Mouse (Mus musculus) layer of hippocampus, adult 2 months (tissue): Measurements from ENCODE around the gene Mpp3. TPM values are rescaled to one million over a fixed set of nuclear protein-coding genes. Genes with fewer than 3 reads are reported as not detected.

ENCODE experiments used
- DNase-seq, 2 experiments: peaks; one replicate each; pipeline ENCODE4 v3.0.0; 2022; ENCODE audit warnings: low spot score in 2 of 2
- H3K27ac ChIP-seq: fragments of 200-600 bp; 2 replicates; pipeline ENCODE4 v1.8.1; 2022
- H3K4me3 ChIP-seq: fragments of 200-600 bp; 2 replicates; pipeline ENCODE4 v1.8.1; 2022; ENCODE audit warnings: mild to moderate bottlenecking
- CTCF ChIP-seq: fragments of 200-600 bp; conservative IDR thresholded peaks from 2 replicates; pipeline ENCODE4 v1.8.1; 2022; ENCODE audit warnings: antibody characterized with exemption, mild to moderate bottlenecking, moderate library complexity
- total RNA-seq, 2 experiments: library from RNA; stranded (reverse); gene quantifications; 2 replicates each; pipeline ENCODE4 v1.2.3; 2021

Gene Mpp3
- total RNA-seq, 2 experiments from 2014 or later, result 88.3 to 94.4 TPM

DNA sequence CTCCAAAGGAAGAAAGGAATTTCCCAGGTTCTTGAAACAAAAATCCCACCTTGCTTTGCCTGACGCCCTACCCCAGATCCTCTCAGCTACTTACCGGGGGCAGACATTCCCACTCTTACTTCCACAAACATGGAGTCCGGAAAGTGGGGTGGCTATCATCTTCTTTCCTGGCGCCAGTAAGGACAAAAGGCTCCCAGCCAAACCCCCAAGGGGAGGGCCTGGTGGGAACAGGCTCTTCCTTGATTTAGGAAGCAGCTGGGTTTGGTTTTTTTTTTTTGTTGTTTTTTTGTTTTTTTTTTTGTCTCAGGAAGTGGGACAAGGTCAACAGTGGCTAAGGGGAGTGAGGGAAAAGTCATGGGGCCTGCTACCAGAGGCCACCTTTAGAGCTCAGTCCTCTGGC, 23.3 kb upstream of the Mpp3 start:
- no peak for DNase-seq
- H3K4me3 ChIP-seq, result no peak overlapping the region
- TF ChIP-seq CTCF, result no peak
- no peak overlapping the region for H3K27ac ChIP-seq

GRCm38 (mm10) chr11:102049875-102050482, 21.7 kb upstream of the Mpp3 start:
- H3K4me3 ChIP-seq, result no peak overlapping the region
- H3K27ac ChIP-seq, result no peak overlapping the region
- DNase-seq, result no peak
- TF ChIP-seq CTCF, result no peak

DNA sequence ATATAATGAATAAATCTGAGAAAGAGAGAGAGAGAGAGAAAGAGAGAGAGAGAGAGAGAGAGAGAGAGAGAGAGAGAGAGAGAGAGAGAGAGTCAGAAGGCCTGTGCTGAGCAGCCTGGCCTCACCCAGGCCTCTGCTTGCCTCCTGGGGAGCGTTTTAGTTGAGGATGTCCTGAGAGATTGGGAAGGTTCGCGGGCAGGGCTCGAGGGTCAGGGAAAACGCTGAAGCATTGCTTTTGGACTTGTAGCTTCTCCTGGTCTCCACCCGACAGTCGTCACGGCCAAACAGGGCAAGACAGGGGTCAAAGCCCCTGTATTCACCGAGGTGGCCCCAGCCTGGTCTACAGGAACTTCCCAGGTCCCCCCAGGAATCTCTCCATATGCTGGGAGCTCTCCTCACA, 18.3 kb upstream of the Mpp3 start:
- H3K27ac ChIP-seq, result no peak overlapping the region
- DNase-seq, result no peak
- TF ChIP-seq CTCF, result no peak
- H3K4me3 ChIP-seq, result no peak overlapping the region

DNA sequence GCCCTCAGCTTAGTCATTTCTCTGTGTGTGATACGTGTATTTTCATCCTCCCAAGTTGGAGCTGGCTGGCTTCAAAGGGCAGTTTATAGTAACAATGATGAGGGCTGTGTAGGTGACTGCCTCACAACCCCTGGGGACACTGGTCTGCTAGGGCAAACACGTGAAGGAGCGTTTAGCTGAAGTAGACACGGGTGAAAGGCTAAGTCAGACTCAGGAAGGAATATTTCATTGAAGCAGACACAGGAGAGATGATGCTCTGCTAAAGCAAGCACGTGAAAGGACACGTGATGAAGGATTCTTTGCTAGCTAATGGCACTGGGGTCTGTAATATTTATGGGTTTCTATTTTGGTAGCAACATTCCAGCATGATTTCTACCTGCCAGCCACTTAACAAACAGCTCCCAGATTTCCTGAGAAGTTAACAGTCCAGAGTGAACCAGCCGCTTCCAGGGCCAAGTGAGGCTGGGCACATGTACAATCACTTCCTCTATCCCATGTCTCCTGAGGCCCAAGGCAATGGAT, 16.5 kb upstream of the Mpp3 start:
- no peak for TF ChIP-seq CTCF
- DNase-seq, result no peak
- no peak overlapping the region for H3K4me3 ChIP-seq
- H3K27ac ChIP-seq, result no peak overlapping the region

DNA sequence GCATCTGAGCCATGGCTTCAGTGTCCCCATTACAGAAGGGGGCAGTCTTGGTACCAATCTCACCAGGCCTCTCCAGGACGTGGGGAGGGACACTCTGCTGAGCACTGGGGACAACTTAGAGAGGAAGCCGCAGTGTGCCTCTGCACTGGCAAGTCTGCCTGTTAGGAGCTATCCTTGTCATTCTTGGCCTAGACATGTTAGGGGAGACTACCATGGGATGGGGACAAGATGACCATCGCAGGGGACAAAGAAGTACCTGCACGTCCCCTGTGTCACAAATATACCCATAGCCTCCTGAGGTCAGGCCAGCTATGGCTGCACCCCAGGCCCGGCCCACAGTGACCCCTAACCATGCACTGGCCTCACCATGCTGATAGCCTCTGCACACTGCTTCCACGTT, 15.1 kb upstream of the Mpp3 start:
- Histone ChIP-seq H3K4me3 (no peak overlapping the region), H3K27ac (no peak overlapping the region)
- DNase-seq, result no peak
- TF ChIP-seq CTCF, result no peak

DNA sequence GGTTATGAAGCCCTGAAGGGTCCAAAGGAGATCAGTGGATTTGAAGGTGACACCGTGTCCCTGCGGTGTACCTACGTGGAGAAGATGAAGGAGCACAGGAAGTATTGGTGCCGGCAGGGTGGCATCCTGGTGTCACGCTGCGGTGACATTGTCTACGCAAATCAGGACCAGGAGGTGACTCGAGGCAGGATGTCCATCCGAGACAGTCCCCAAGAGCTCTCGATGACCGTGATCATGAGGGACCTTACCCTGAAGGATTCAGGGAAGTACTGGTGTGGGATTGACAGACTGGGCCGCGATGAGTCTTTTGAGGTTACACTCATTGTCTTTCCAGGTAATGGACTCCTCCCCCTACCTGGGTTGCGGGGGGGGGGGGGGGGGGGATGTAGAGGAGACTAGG, 14.7 kb upstream of the Mpp3 start:
- Histone ChIP-seq H3K27ac (no peak overlapping the region), H3K4me3 (no peak overlapping the region)
- DNase-seq, result no peak
- TF ChIP-seq CTCF, result no peak

DNA sequence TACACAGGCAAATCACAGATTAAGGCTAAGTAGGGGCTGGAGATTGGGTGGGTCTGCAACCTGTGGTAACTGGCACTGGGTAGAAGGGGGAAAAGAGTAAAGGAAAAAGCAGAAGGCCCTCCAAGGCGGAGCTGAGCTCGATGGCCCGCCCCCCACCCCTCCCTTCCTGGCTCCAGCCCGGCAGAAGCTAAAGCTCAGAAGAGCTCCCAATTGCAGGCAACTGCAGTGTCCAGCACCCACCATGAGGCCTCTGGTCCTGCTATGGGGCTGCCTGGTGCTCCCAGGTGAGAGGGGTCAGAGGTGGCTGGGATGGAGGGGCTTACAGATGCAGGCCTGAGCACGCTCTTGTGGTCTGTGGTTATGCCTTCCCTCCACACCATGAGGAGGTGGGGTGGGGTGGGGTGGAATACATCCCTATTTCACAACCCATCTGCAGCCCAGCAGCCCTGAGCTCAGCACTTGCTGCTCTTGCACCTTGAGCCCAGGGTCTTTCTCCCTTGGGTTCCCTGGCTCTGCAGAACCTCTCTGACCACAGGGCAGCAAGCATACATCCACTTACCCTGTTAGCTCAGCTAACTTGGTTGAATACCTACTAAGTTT, 13.2 kb upstream of the Mpp3 start, which contains the start of gene Cd300lg:
Gene Cd300lg (plus strand): TSS at position 160 of the 600 bp plus-strand sequence.
- Histone ChIP-seq H3K27ac (no peak within 1 kb of the TSS), H3K4me3 (no peak within 1 kb of the TSS)
- DNase-seq, result no peak
- no peak for TF ChIP-seq CTCF

DNA sequence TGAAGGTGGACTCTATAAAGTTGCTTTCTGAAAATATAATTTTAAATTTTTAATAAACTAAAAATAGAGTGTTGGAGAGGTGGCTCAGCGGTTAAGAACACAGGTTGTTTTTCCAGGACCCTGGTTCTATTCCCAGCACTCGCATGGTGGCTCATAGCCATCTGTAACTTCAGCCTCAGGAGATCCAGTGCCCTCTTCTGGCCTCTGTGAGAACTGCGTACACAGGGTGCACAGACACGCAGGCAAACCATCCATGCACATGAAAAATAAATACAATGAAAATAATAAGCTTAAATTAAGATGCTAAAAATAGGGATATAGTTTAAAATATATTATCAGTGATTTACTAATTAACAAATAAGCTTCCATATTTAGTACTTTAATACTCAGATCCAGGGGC, 12.4 kb upstream of the Mpp3 start:
- Histone ChIP-seq H3K27ac (no peak overlapping the region), H3K4me3 (no peak overlapping the region)
- DNase-seq, result no peak
- TF ChIP-seq CTCF, result no peak

DNA sequence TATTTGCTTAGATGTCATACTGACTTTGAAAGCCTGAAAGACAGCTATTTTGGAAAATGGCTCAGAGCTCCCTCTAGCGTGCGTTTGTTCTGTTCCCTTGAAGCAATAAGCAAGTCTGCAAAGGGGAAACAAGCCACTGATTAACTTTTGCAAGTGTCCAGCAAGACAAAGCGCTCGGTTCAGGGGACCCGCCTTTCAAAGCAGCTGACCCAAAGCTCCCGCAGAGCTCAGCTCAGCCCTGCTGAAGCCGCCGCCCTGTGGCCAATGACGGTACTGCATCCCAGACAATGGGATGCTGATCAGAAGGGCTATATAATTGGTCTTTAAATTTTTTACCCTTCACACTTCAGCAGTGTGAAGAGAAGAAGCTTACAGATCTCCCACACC, 11.9 kb upstream of the Mpp3 start:
- peak; percentile 91 for TF ChIP-seq CTCF
- no peak overlapping the region for H3K4me3 ChIP-seq
- no peak overlapping the region for H3K27ac ChIP-seq
- peak; percentile 71 to 85 for DNase-seq

GRCm38 (mm10) chr11:102039487-102040137, 11.4 kb upstream of the Mpp3 start:
- H3K27ac ChIP-seq, result no peak overlapping the region
- H3K4me3 ChIP-seq, result no peak overlapping the region
- no peak for TF ChIP-seq CTCF
- no peak for DNase-seq

DNA sequence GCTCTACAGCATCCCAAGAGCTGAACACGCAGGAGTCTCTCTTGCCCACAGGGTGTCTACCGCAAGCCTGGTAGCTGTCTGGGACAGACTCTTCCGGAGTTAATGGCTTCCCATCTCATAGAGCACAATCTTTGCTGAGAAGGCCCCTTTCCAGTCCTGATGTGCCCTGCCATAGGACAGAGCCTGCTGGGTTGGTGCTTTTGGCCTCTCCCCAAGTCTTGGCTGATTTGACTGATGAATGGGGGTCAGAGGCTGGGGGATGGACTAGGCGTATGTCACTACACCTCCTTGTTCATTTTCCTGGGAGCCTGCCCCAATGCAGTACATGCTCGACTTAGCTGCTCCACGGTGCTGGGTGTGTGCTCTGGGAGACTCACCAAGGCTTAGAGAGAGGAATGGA, 9.5 kb upstream of the Mpp3 start:
- Histone ChIP-seq H3K4me3 (no peak overlapping the region), H3K27ac (no peak overlapping the region)
- TF ChIP-seq CTCF, result no peak
- DNase-seq, result no peak

DNA sequence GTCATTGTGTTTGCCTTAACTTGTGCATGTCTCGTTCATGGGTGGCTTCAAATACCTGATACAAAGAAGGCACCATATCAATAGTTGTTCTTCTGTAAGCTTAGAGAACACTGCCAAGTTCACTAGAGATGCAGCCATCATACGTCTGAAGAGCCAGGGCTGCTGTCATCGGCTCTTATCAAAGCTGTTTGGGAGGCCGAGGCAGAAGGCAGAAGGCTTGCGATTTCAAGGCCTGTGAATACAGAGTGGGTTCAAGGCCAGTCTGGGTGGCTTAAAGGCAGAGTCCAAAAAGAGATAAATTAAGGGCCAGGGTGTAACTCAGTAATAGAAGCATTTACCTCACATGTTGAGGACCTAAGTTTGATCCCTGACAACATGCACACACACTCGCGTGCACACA, 8.1 kb upstream of the Mpp3 start:
- no peak for TF ChIP-seq CTCF
- peak overlapping the region; percentile 67; the same call in 1 of the 2 replicates for H3K27ac ChIP-seq

GRCm38 (mm10) chr11:102035456-102035960, 7.2 kb upstream of the Mpp3 start:
- no peak overlapping the region for H3K4me3 ChIP-seq
- no peak for TF ChIP-seq CTCF
- H3K27ac ChIP-seq, result peak overlapping the region; percentile 67

More for the DNA sequence above, 8.1 kb upstream of the Mpp3 start:
- DNase-seq, result no peak
- no peak overlapping the region for H3K4me3 ChIP-seq

More at GRCm38 (mm10) chr11:102035456-102035960, 7.2 kb upstream of the Mpp3 start:
- no peak for DNase-seq
